Mouse (Mus musculus) liver, adult 2 months (tissue): ENCODE data around the gene Neb.

Experiments
- CTCF ChIP-seq: fragments of 200-500 bp; IDR thresholded peaks from 2 replicates; pipeline ENCODE4 v1.5.1; 2011; ENCODE audit warnings: low read depth, low read length, control low read depth
- POLR2A ChIP-seq: fragments of 200-500 bp; IDR thresholded peaks from 2 replicates; pipeline ENCODE4 v1.6.1; 2011; ENCODE audit warnings: low read length, control low read depth; ENCODE audit not compliant: insufficient read depth; ENCODE audit errors: extremely low read depth

- TF ChIP-seq CTCF (no peak), POLR2A (0 out of 2 replicates have a peak, but pooled peaks have one; percentile 38)
These were observed at the start of gene Neb for GRCm38 (mm10) chr2:52378448-52378804.
